Mouse (Mus musculus) bone marrow, adult 2 months (tissue): Measurements from ENCODE around the gene Olfr141. TPM values are rescaled to one million over a fixed set of nuclear protein-coding genes. Genes with fewer than 3 reads are reported as not detected.

Experiments
- H3K27ac ChIP-seq: fragments of 200-500 bp; 2 replicates; pipeline ENCODE4 v1.5.1; 2012; ENCODE audit warnings: low read depth, mild to moderate bottlenecking, control low read depth, inconsistent platforms, low read length; ENCODE audit not compliant: control insufficient read depth, poor library complexity, insufficient read depth
- H3K4me1 ChIP-seq: fragments of 200-500 bp; 2 replicates; pipeline ENCODE4 v1.6.1; 2011; ENCODE audit warnings: low read length; ENCODE audit not compliant: control insufficient read depth, insufficient read depth
- H3K4me3 ChIP-seq: fragments of 200-500 bp; replicated peaks from 2 replicates; pipeline ENCODE3; 2011; ENCODE audit warnings: mild to moderate bottlenecking, low read depth, low read length, control low read depth; ENCODE audit not compliant: control insufficient read depth
- CTCF ChIP-seq: fragments of 200-500 bp; IDR thresholded peaks from 2 replicates; pipeline ENCODE4 v1.5.1; 2011; ENCODE audit warnings: low read length, control low read depth; ENCODE audit not compliant: control insufficient read depth, insufficient read depth
- POLR2A ChIP-seq: fragments of 200-500 bp; IDR thresholded peaks from 2 replicates; pipeline ENCODE4 v1.6.1; 2011; ENCODE audit warnings: low read depth, mild to moderate bottlenecking, control low read depth, low read length, borderline replicate concordance; ENCODE audit not compliant: control insufficient read depth
- WGBS: fragments of 180-500 bp; shearing (Covaris S2); methylation state at CpG from one replicate; pipeline ENCODE4 v1.1.7; 2018; 5-methylcytosine and 5-hydroxymethylcytosine counted together
- polyA plus RNA-seq: library from polyadenylated mRNA; stranded (reverse); fragments of >200 nt; gene quantifications from 2 replicates; pipeline ENCODE4 v1.2.4, GENCODE M21; 2011; ENCODE audit warnings: low replicate concordance; ENCODE audit not compliant: missing spikeins, insufficient read depth, insufficient read length

The Olfr141 gene
- polyA plus RNA-seq = not detected in 2 replicates

DNA sequence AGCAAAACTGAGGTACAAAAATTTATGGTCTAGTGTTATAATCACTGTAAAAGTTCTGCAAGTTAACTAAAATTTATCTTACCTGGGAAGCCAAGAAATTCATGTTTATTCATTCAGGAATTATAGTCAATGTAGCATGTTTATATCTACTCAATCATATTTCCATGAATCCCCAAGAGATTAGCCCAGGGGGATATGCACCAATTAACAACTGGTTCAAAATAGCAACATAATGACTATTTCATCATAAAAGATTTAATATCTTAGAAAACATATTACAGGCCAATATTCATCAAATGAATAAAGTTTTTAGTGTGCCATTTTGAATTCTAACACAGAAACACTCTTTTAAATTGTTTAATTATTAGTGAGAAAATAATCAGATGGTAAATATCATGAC, at the start of gene Olfr141:
Gene Olfr141, minus strand, starts transcription at position 101 of the 400 bp plus-strand sequence.
- no peak for TF ChIP-seq POLR2A
- no peak for TF ChIP-seq CTCF
- Histone ChIP-seq H3K4me3 (no peak within 1 kb of the TSS), H3K4me1 (no peaks in the 10 kb centered on the region), H3K27ac (no peak within 1 kb of the TSS)

DNA sequence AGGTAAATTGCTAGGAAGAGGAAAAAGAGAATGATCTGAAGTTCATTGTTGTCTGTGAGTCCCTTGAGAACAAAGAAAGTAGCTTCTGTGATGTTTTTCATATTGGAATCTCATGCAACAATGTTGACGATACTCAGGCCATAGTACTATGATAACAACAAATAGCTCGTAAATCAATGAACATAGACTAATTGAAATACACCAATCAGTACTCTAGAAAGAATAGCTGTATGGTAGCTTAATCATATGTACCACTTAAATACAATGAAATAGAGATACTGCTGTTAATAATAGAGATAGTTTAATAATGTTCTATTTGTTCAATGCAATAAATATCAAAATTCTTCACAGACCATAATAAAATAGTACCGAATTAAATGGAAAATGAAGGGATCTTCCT, 41.8 kb upstream of the Olfr141 start, which contains the start of gene Olfr1095:
Gene Olfr1095, minus strand, starts transcription at position 101 of the 400 bp plus-strand sequence.
- H3K4me3 ChIP-seq = no peak within 1 kb of the TSS
- H3K27ac ChIP-seq = no peak within 1 kb of the TSS
- no peaks in the 10 kb centered on the region for H3K4me1 ChIP-seq
- 84% methylated on average over 3 of the region's 3 CpGs for WGBS
- no peak for TF ChIP-seq CTCF

GRCm38 (mm10) chr2:86824363-86824762, 14.5 kb upstream of the Olfr141 start, which contains the start of gene Olfr1094:
Gene Olfr1094, plus strand, starts transcription at chr2:86824663.
- Histone ChIP-seq H3K4me3 (no peak within 1 kb of the TSS), H3K4me1 (no peaks in the 10 kb centered on the region), H3K27ac (no peak within 1 kb of the TSS)
- TF ChIP-seq CTCF (no peak), POLR2A (no peak)

GRCm38 (mm10) chr2:86782179-86782578, 27.6 kb downstream of the Olfr141 start, which contains the start of gene Olfr1093:
Gene Olfr1093, plus strand, starts transcription at chr2:86782479.
- Histone ChIP-seq H3K4me3 (no peak within 1 kb of the TSS), H3K4me1 (no peaks in the 10 kb centered on the region), H3K27ac (no peak within 1 kb of the TSS)
- 69% methylated on average over 2 of the region's 2 CpGs for WGBS
- no peak for TF ChIP-seq POLR2A
- TF ChIP-seq CTCF = no peak

DNA sequence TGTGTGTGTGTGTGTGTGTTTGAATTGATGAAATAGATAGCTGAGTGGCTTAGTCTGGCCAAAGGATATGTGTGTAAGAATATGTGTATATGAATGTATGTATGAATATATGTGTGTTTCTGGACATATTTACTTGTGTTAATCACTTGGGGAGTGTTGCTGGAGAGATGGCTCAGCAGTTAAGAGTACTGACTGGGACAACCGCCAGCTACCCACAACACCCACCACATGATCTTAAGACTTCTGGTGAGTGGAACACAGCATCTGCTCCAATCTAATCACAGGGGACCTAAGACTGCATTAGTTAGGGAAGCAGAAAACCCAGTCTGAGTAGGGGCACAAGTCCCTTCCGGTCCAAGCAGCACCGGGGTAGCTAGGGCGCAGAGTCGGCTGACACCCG, 48.8 kb downstream of the Olfr141 start:
- TF ChIP-seq CTCF (no peak), POLR2A (no peak)
- Histone ChIP-seq H3K4me3 (no peak overlapping the region), H3K27ac (no peak overlapping the region), H3K4me1 (no peaks in the 10 kb centered on the region)
- WGBS = 89% methylated on average over 6 of the region's 6 CpGs

DNA sequence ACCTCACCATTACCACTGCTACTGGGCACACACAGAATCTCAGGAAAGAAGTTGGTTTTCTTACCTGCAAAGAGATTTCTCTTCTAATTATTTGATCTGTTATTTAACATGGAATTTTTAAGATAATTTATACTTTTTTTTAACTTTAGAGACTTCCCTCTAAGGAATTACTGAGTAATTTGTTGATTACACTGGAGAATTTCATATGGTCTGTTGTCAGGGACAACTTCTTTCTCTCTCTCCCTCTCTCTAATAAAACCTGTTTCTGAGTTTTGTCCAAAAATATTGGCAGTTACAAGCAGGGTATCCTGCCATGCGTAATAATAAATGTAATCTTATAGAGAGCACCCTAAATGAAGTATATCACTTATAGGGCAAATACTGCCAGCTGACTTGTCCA, 50.9 kb downstream of the Olfr141 start, which contains the start of gene Olfr1090:
Gene Olfr1090, minus strand, starts transcription at position 101 of the 400 bp plus-strand sequence.
- H3K27ac ChIP-seq = no peak within 1 kb of the TSS
- no peak for TF ChIP-seq CTCF
- no peak for TF ChIP-seq POLR2A
- WGBS = 70% methylated on average over 1 of the region's 1 CpGs
- no peak within 1 kb of the TSS for H3K4me3 ChIP-seq
- H3K4me1 ChIP-seq = no peaks in the 10 kb centered on the region

Other genes starting within 250 kb of the Olfr141 start
- 1.0 TPM in 1 of 2 replicates, not detected in the other for gene Olfr1082, start 211.1 kb downstream of the Olfr141 start, polyA plus RNA-seq
- not detected in 2 replicates for gene Olfr1084, start 170.3 kb downstream of the Olfr141 start, polyA plus RNA-seq
- gene Olfr1085, start 148.0 kb downstream of the Olfr141 start, polyA plus RNA-seq = 0.30 TPM in 1 of 2 replicates, not detected in the other
- gene Olfr1086, start 129.9 kb downstream of the Olfr141 start, polyA plus RNA-seq = not detected in 2 replicates
- gene Olfr1087, start 111.6 kb downstream of the Olfr141 start, polyA plus RNA-seq = not detected in 2 replicates
- not detected in 2 replicates for gene Olfr1089, start 76.3 kb downstream of the Olfr141 start, polyA plus RNA-seq
- 4.3 TPM in 1 of 2 replicates, not detected in the other for gene Olfr1090, start 51.0 kb downstream of the Olfr141 start, polyA plus RNA-seq
- gene Olfr1093, start 27.5 kb downstream of the Olfr141 start, polyA plus RNA-seq = not detected in 2 replicates
- gene Olfr1094, start 14.6 kb upstream of the Olfr141 start, polyA plus RNA-seq = not detected in 2 replicates
- not detected in 2 replicates for gene Olfr1095, start 41.7 kb upstream of the Olfr141 start, polyA plus RNA-seq
- not detected in 2 replicates for gene Gm13723, start 64.8 kb upstream of the Olfr141 start, polyA plus RNA-seq
- not detected in 2 replicates for gene Olfr1097, start 82.2 kb upstream of the Olfr141 start, polyA plus RNA-seq
- gene Olfr1098, start 114.5 kb upstream of the Olfr141 start, polyA plus RNA-seq = not detected in 2 replicates
- not detected in 2 replicates for gene Olfr1099, start 150.7 kb upstream of the Olfr141 start, polyA plus RNA-seq
- not detected in 2 replicates for gene Olfr1100, start 169.9 kb upstream of the Olfr141 start, polyA plus RNA-seq
- not detected in 2 replicates for gene Olfr1101, start 181.2 kb upstream of the Olfr141 start, polyA plus RNA-seq
- not detected in 2 replicates for gene Olfr1102, start 188.4 kb upstream of the Olfr141 start, polyA plus RNA-seq
- not detected in 2 replicates for gene Olfr1104, start 217.1 kb upstream of the Olfr141 start, polyA plus RNA-seq
- not detected in 2 replicates for gene Olfr1105, start 226.5 kb upstream of the Olfr141 start, polyA plus RNA-seq
- gene Olfr1106, start 242.3 kb upstream of the Olfr141 start, polyA plus RNA-seq = not detected in 2 replicates